Mouse (Mus musculus) CH12.LX (cell line): ENCODE results near the gene Sox10. TPM values are rescaled to one million over a fixed set of nuclear protein-coding genes. Genes with fewer than 3 reads are reported as not detected.
A peak's percentile ranks its signal among the peaks of the same experiment; 100 is the strongest.

Experiments used
- DNase-seq: peaks from one replicate; pipeline ENCODE4 v3.0.0-alpha.2; 2013; ENCODE audit errors: extremely low read depth
- H3K27ac ChIP-seq: 2 replicates; pipeline ENCODE4 v1.5.1; 2012; ENCODE audit warnings: low read depth, mild to moderate bottlenecking, control low read depth, moderate library complexity; ENCODE audit not compliant: insufficient read depth
- H3K27me3 ChIP-seq: replicated peaks from 2 replicates; pipeline ENCODE3; 2012; ENCODE audit warnings: inconsistent platforms
- H3K36me3 ChIP-seq, 2 experiments: replicated peaks in 1 of 2; 2 replicates each; pipeline versions ENCODE3 to v1.6.1; 2012; ENCODE audit warnings: inconsistent platforms in 1 of 2, low read length in 1 of 2, mild to moderate bottlenecking in 1 of 2, mixed read lengths in 1 of 2, moderate library complexity in 1 of 2; ENCODE audit not compliant: control insufficient read depth in 1 of 2, insufficient read depth in 1 of 2
- H3K4me1 ChIP-seq, 2 experiments: 2 replicates each; pipeline ENCODE4 v1.6.1; 2012; ENCODE audit warnings: inconsistent platforms in 1 of 2, moderate library complexity in 1 of 2; ENCODE audit not compliant: insufficient read depth in 2 of 2, control insufficient read depth in 1 of 2
- H3K4me2 ChIP-seq: 2 replicates; pipeline ENCODE4 v1.6.1; 2012; ENCODE audit warnings: low read depth, mild to moderate bottlenecking, control low read depth; ENCODE audit not compliant: poor library complexity, insufficient read depth, severe bottlenecking
- H3K4me3 ChIP-seq, 3 experiments: fragments of 150-350 bp in 1 of 3; sonication (generic) in 1 of 3; replicated peaks in 1 of 3; 2 replicates each; pipeline versions ENCODE3 to v1.5.1; 2011 to 2012; ENCODE audit warnings: low read depth in 2 of 3, low read length in 2 of 3, mild to moderate bottlenecking in 2 of 3, moderate library complexity in 2 of 3, control low read depth in 1 of 3, improper control_type of control experiment in 1 of 3, inconsistent platforms in 1 of 3, mixed read lengths in 1 of 3; ENCODE audit not compliant: poor library complexity in 1 of 3
- H3K79me2 ChIP-seq: replicated peaks from 2 replicates; pipeline ENCODE4 v1.6.1; 2012; ENCODE audit warnings: mild to moderate bottlenecking, moderate library complexity; ENCODE audit not compliant: control insufficient read depth, poor library complexity, insufficient read depth, severe bottlenecking; ENCODE audit errors: extremely low read depth
- H3K9ac ChIP-seq: 2 replicates; pipeline ENCODE4 v1.6.1; 2012; ENCODE audit warnings: low read depth, mild to moderate bottlenecking, control low read depth, moderate library complexity; ENCODE audit not compliant: insufficient read depth
- H3K9me3 ChIP-seq: replicated peaks from 2 replicates; pipeline ENCODE3; 2012; ENCODE audit warnings: low read length, inconsistent platforms, mixed read lengths
- BHLHE40 ChIP-seq: IDR thresholded peaks from 2 replicates; pipeline ENCODE4 v1.6.1; 2011; ENCODE audit warnings: mild to moderate bottlenecking, low read depth, low read length, improper control_type of control experiment
- CHD1 ChIP-seq: IDR thresholded peaks from 2 replicates; pipeline ENCODE4 v1.6.1; 2012; ENCODE audit warnings: low read depth, low read length, improper control_type of control experiment, inconsistent platforms
- CTCF ChIP-seq, 2 experiments: IDR thresholded peaks in 1 of 2; conservative IDR thresholded peaks in 1 of 2; 2 replicates each; pipeline ENCODE4 v1.5.1; 2011 to 2012; ENCODE audit warnings: low read depth in 2 of 2, low read length in 2 of 2, improper control_type of control experiment in 1 of 2, inconsistent platforms in 1 of 2, mild to moderate bottlenecking in 1 of 2, moderate library complexity in 1 of 2
- E2F4 ChIP-seq: IDR thresholded peaks from 2 replicates; pipeline ENCODE4 v1.6.1; 2011; ENCODE audit warnings: low read depth, low read length, improper control_type of control experiment; ENCODE audit not compliant: insufficient replicate concordance
- ELF1 ChIP-seq: IDR thresholded peaks from 2 replicates; pipeline ENCODE4 v1.6.1; 2014; ENCODE audit warnings: low read depth, mild to moderate bottlenecking, inconsistent platforms, low read length, improper control_type of control experiment
- EP300 ChIP-seq: IDR thresholded peaks from 2 replicates; pipeline ENCODE4 v1.6.1; 2011; ENCODE audit warnings: low read length, improper control_type of control experiment
- GABPA ChIP-seq: IDR thresholded peaks from 2 replicates; pipeline ENCODE4 v1.6.1; 2012; ENCODE audit warnings: low read depth, low read length, improper control_type of control experiment, inconsistent platforms; ENCODE audit not compliant: insufficient replicate concordance
- HCFC1 ChIP-seq: IDR thresholded peaks from 2 replicates; pipeline ENCODE4 v1.6.1; 2012; ENCODE audit warnings: low read depth, mild to moderate bottlenecking, inconsistent platforms, low read length, improper control_type of control experiment
- JUN ChIP-seq: IDR thresholded peaks from 2 replicates; pipeline ENCODE4 v1.6.1; 2011; ENCODE audit warnings: low read depth, mild to moderate bottlenecking, low read length, improper control_type of control experiment, moderate library complexity; ENCODE audit not compliant: insufficient read depth
- JUND ChIP-seq: conservative IDR thresholded peaks from 2 replicates; pipeline ENCODE4 v1.6.1; 2011; ENCODE audit warnings: low read depth, low read length, improper control_type of control experiment
- KAT2A ChIP-seq: IDR thresholded peaks from 2 replicates; pipeline ENCODE4 v1.6.1; 2012; ENCODE audit warnings: low read length, improper control_type of control experiment, inconsistent platforms; ENCODE audit not compliant: insufficient replicate concordance
- MAZ ChIP-seq: IDR thresholded peaks from 2 replicates; pipeline ENCODE4 v1.6.1; 2012; ENCODE audit warnings: low read depth, mild to moderate bottlenecking, inconsistent platforms, low read length, improper control_type of control experiment, moderate library complexity
- MXI1 ChIP-seq: IDR thresholded peaks from 2 replicates; pipeline ENCODE4 v1.6.1; 2011; ENCODE audit warnings: mild to moderate bottlenecking, low read depth, low read length, improper control_type of control experiment
- MYC ChIP-seq: IDR thresholded peaks from 2 replicates; pipeline ENCODE4 v1.6.1; 2011; ENCODE audit warnings: low read depth, mild to moderate bottlenecking, improper control_type of control experiment, low read length
- NELFE ChIP-seq: IDR thresholded peaks from 2 replicates; pipeline ENCODE4 v1.6.1; 2011; ENCODE audit warnings: low read depth, low read length, improper control_type of control experiment
- NRF1 ChIP-seq: IDR thresholded peaks from 2 replicates; pipeline ENCODE4 v1.6.1; 2014; ENCODE audit warnings: low read depth, mild to moderate bottlenecking, inconsistent platforms, low read length, improper control_type of control experiment, moderate library complexity
- POLR2A ChIP-seq: IDR thresholded peaks from 2 replicates; pipeline ENCODE4 v1.6.1; 2011; ENCODE audit warnings: low read depth, mild to moderate bottlenecking, improper control_type of control experiment, low read length
- POLR2AphosphoS2 ChIP-seq: IDR thresholded peaks from 2 replicates; pipeline ENCODE4 v1.6.1; 2011; ENCODE audit warnings: low read depth, low read length, improper control_type of control experiment
- SIN3A ChIP-seq: IDR thresholded peaks from 2 replicates; pipeline ENCODE4 v1.6.1; 2012; ENCODE audit warnings: low read length, improper control_type of control experiment, inconsistent platforms
- TBP ChIP-seq: conservative IDR thresholded peaks from 2 replicates; pipeline ENCODE4 v1.6.1; 2011; ENCODE audit warnings: low read depth, low read length, improper control_type of control experiment
- TCF12 ChIP-seq: IDR thresholded peaks from 2 replicates; pipeline ENCODE4 v1.6.1; 2014; ENCODE audit warnings: low read depth, mild to moderate bottlenecking, inconsistent platforms, low read length, improper control_type of control experiment
- UBTF ChIP-seq: IDR thresholded peaks from 2 replicates; pipeline ENCODE4 v1.6.1; 2012; ENCODE audit warnings: low read depth, mild to moderate bottlenecking, inconsistent platforms, low read length, improper control_type of control experiment, moderate library complexity
- ZMIZ1 ChIP-seq: IDR thresholded peaks from 2 replicates; pipeline ENCODE4 v1.6.1; 2012; ENCODE audit warnings: low read depth, mild to moderate bottlenecking, inconsistent platforms, low read length, improper control_type of control experiment
- dilution Hi-C: fragments of 300-500 bp; cut with MboI; formaldehyde crosslinking; loops from 2 replicates; pipeline ENCODE4 v1.14.3; 2020; ENCODE audit warnings: low sequenced_read_pairs; ENCODE audit not compliant: extremely low pct_unique_long_range_greater_than_20kb, extremely low pct_ligation_motif_present
- in situ Hi-C: fragments of 300-500 bp; cut with MboI; formaldehyde crosslinking; loops from 3 replicates; pipeline ENCODE4 v1.14.3; 2019; ENCODE audit warnings: low sequenced_read_pairs, low pct_ligation_motif_present, low pct_unique_long_range_greater_than_20kb, mixed read lengths
- polyA plus RNA-seq: library from polyadenylated mRNA; unstranded; fragments of >175 nt; gene quantifications from 2 replicates; pipeline ENCODE4 v1.2.1, GENCODE M21; 2012; ENCODE audit warnings: low read depth; ENCODE audit not compliant: insufficient read length
- total RNA-seq, 2 experiments: library from RNA; depleted of rRNA; stranded (reverse); fragments of 300-350 nt in 1 of 2; fragments of >200 nt in 1 of 2; gene quantifications; 2 replicates each; pipeline ENCODE4 v1.2.3; 2012 to 2014

Sox10 gene
- total and polyA plus RNA-seq, 3 experiments, result 0.08 TPM; not detected in 2

GRCm38 (mm10) chr15:79143316-79143715, 21.7 kb downstream of the Sox10 start:
- H3K4me3 ChIP-seq, result no peak overlapping the region
- peaks cover 39 to 52% of the 10 kb centered on the region in 2 experiments for H3K36me3 ChIP-seq
- no peak for DNase-seq
- peaks cover 27% of the 10 kb centered on the region for H3K79me2 ChIP-seq
- no peak overlapping the region for H3K9ac ChIP-seq
- in situ Hi-C loops (no loop called here), dilution Hi-C loops (no loop called here)
- no peak overlapping the region for H3K4me2 ChIP-seq
- H3K27me3 ChIP-seq, result peaks cover 5% of the 10 kb centered on the region
- no peak for TF ChIP-seq TCF12
- TF ChIP-seq KAT2A, result no peak
- TF ChIP-seq ZMIZ1, result no peak
- TF ChIP-seq NELFE, result no peak
- TF ChIP-seq, all 38 proteins: peak for 0
- Histone ChIP-seq H3K4me1 (peaks cover 4 to 31% of the 10 kb centered on the region in 2 experiments; a peak in 3 of 4 replicates), H3K9me3 (no peaks in the 10 kb centered on the region), H3K27ac (no peak overlapping the region)

DNA sequence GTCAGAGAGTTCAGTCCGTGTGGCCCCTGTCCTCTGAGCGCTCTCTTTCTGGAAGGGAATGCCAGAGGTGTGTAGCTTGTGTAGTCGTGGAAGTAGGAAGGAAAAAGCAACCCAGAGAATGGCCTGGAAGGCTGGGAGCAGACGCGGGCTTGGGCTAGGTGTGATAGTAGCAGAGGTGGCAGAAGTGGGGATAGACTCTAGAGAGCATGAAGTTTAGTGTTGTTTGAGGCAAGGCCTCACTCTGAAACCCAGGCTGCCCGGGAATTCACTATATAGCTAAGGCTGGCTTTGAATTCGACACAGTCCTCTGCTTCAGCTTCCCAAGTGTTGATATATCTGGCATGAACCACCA, 23.5 kb downstream of the Sox10 start:
- Histone ChIP-seq H3K27ac (0 out of 2 replicates have a peak overlapping the region, but pooled peaks have one; percentile 1), H3K27me3 (peaks cover 5% of the 10 kb centered on the region), H3K79me2 (peaks cover 27% of the 10 kb centered on the region), H3K4me2 (peak overlapping the region; percentile 62), H3K36me3 (peaks cover 24 to 34% of the 10 kb centered on the region in 2 experiments), H3K4me3 (peak overlapping the region; percentile 77 to 93 (median 92)), H3K9me3 (no peaks in the 10 kb centered on the region), H3K4me1 (peaks cover 4 to 31% of the 10 kb centered on the region in 2 experiments; a peak in 3 of 4 replicates), H3K9ac (peak overlapping the region; percentile 47)
- DNase-seq, result no peak
- dilution Hi-C loops, result no loop called here
- TF ChIP-seq UBTF (0 out of 2 replicates have a peak, but pooled peaks have one; percentile 21), MXI1 (no peak)
- in situ Hi-C loops, result no loop called here

DNA sequence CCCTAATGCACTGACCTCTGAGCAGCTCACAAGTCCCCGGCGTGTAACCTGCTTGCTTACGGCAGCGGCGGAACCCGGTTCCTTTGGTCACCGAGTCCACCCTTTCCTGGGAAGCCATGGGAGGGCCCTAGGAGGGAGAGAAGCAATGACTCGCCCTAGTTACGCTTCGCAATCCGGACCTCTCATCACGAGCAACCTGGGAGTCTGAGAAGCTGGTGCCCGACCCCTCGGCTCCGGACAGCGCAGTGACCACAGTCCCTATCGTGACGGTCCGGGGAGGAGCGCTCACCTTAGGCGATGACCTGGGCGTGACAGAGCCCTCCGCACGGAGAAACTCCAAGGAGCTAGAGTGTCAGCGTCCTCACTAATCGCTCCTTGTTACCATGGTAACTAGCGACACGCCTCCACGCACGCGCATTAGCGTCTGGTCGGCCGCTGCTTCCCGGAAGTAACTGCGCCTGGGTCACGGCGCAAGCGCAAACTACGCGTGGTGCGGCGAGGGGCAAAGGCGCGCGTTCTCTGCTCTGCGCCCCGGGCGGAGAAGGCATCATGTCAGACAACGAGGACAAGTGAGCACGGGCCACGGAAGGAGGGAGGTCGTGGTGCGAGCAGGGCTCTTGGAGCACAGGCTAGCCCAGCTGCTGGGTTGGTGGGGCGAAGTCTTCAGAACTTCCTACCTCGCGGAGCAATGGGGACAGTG, 24.0 kb downstream of the Sox10 start, which contains the start of the genes Polr2f and 1700088E04Rik:
Gene Polr2f, plus strand, starts transcription at position 144 of the 700 bp plus-strand sequence.
Gene 1700088E04Rik, minus strand, starts transcription at position 388 of the 700 bp plus-strand sequence.
- DNase-seq, result peak; percentile 95
- H3K9ac ChIP-seq, result peak within 1 kb of the TSS; percentile 47
- H3K4me1 ChIP-seq, result peaks cover 4 to 31% of the 10 kb centered on the region in 2 experiments; a peak in 3 of 4 replicates
- H3K27me3 ChIP-seq, result peaks cover 5% of the 10 kb centered on the region
- H3K79me2 ChIP-seq, result peaks cover 27% of the 10 kb centered on the region
- in situ Hi-C loops, result no loop called here
- no peaks in the 10 kb centered on the region for H3K9me3 ChIP-seq
- 0 out of 2 replicates have a peak within 1 kb of the TSS, but pooled peaks have one; percentile 1 for H3K27ac ChIP-seq
- peak within 1 kb of the TSS; percentile 94 for H3K4me2 ChIP-seq
- dilution Hi-C loops, result no loop called here
- peaks cover 19 to 29% of the 10 kb centered on the region in 2 experiments for H3K36me3 ChIP-seq
- H3K4me3 ChIP-seq, result peak within 1 kb of the TSS; percentile 77 to 93 (median 92)
- no peak for TF ChIP-seq BHLHE40
- peak; percentile 82 for TF ChIP-seq ZMIZ1
- peak; percentile 84 for TF ChIP-seq MYC
- TF ChIP-seq ELF1, result peak; percentile 98
- TF ChIP-seq CTCF (conservative IDR thresholded peaks at IDR 0.05 in 1 of 2, IDR thresholded peaks at IDR 0.05 in 1 of 2; ENCODE audit: low read depth in 2 of 2, low read length in 2 of 2), result peak in 1 of 2 experiments; percentile 5; a peak in 1 of 4 replicates
- TF ChIP-seq NRF1, result peak; percentile 95
- peak; percentile 97 for TF ChIP-seq NELFE
- TF ChIP-seq POLR2A, result peak; percentile 96
- no peak for TF ChIP-seq CHD1
- no peak for TF ChIP-seq TBP
- TF ChIP-seq JUND, result no peak
- peak; percentile 75 for TF ChIP-seq HCFC1
- no peak for TF ChIP-seq E2F4
- TF ChIP-seq SIN3A, result peak; percentile 92; the same call in 1 of the 2 replicates
- peak; percentile 98 for TF ChIP-seq MXI1
- TF ChIP-seq GABPA, result no peak
- no peak for TF ChIP-seq JUN
- TF ChIP-seq POLR2AphosphoS2, result peak; percentile 90
- no peak for TF ChIP-seq MAZ
- peak; percentile 50; the same call in 1 of the 2 replicates for TF ChIP-seq KAT2A
- TF ChIP-seq UBTF, result 0 out of 2 replicates have a peak, but pooled peaks have one; percentile 11
- TF ChIP-seq EP300, result no peak
- TF ChIP-seq TCF12, result peak; percentile 52; the same call in 1 of the 2 replicates
